In genomic region chr14:116925691-116926403, GRCm38 (mm10) we compare ENCODE assay signal across 9 mouse cellular contexts. TPM values are rescaled to one million over a fixed set of nuclear protein-coding genes. Genes with fewer than 3 reads are reported as not detected.
DNase-seq lines count a peak whose midpoint lies in the region; ATAC-seq lines count a peak whose summit lies in the region.
"Had no signal": no experiment of that assay in that cellular context is flagged by ENCODE, and none has a peak within 500 bp of the region (broad histone marks: within the 10 kb centered on the region; RNA-seq: fewer than 3 reads in every experiment).

No protein-coding gene starts in this region.

- H3K27me3 ChIP-seq in hindbrain, embryonic 13.5 days, result 0 out of 2 replicates have a peak, but pooled peaks cover 5% of the 10 kb centered on the region
- H3K27me3 ChIP-seq: CH12.LX had no signal

- peaks cover 20% of the 10 kb centered on the region for H3K4me1 ChIP-seq in hindbrain, embryonic 13.5 days (replicated peaks)

- ATAC-seq in hindbrain, embryonic 13.5 days (ENCODE audit: low FRiP score), result peak; percentile 37

- H3K9ac ChIP-seq in hindbrain, embryonic 13.5 days, result peak overlapping the region; percentile 87

- WGBS in hindbrain, embryonic 13.5 days, result under 1% methylated on average over 56 of the region's 58 CpGs

- H3K9me3 ChIP-seq in hindbrain, embryonic 13.5 days, result no peaks in the 10 kb centered on the region

- H3K4me2 ChIP-seq in hindbrain, embryonic 13.5 days, result peak overlapping the region; percentile 88

- no peaks in the 10 kb centered on the region for H3K36me3 ChIP-seq in hindbrain, embryonic 13.5 days

- DNase-seq in layer of hippocampus, postnatal 25 days (ENCODE audit: extremely low spot score in 1 of 2, low spot score in 1 of 2), result peak; percentile 31 to 32
- DNase-seq in layer of hippocampus, adult 18-20 months (ENCODE audit: low spot score in 2 of 2), result no peak
- peak; percentile 63 to 70 for DNase-seq in cerebellum, postnatal 25 days
- peak; percentile 38 to 51 for DNase-seq in frontal cortex, postnatal 36 days (ENCODE audit: low spot score in 2 of 2)
- DNase-seq in liver, result peak; percentile 27
- DNase-seq in neural tube, embryonic 10.5 days (ENCODE audit: extremely low spot score, low spot score), result peak; percentile 83
- DNase-seq in urinary bladder, postnatal 14 days (ENCODE audit: low spot score), result peak; percentile 26

- H3K27ac ChIP-seq in hindbrain, embryonic 13.5 days, result peak overlapping the region; percentile 92

- peak overlapping the region; percentile 84 for H3K4me3 ChIP-seq in hindbrain, embryonic 13.5 days

RNA-seq across cellular contexts. Expression of gene Gpc6, which starts 0.7 kb away (rescaled TPM):
- 10 to 100 TPM; 11.7 to 12.7 TPM for total RNA-seq in layer of hippocampus, postnatal 25 days (2021)
- 10 to 100 TPM in 1 of 2 experiments, 1 to 10 TPM in 1; 9.0 to 11.0 TPM for total RNA-seq in layer of hippocampus, adult 18-20 months (2021)
- 20.8 and 21.6 TPM in 2 replicates for polyA plus RNA-seq in hindbrain, embryonic 13.5 days (2015; fragmentation: Nextera tagmentation; extraction: Ambion mirVana)
- total RNA-seq: CH12.LX had no signal

Comparison
In these comparisons a context has a peak if more than half of its experiments do, and no peak if none do; other contexts are left out.
1. DNase-seq: peak in layer of hippocampus, postnatal 25 days (2 of 2), cerebellum, postnatal 25 days (2 of 2), frontal cortex, postnatal 36 days (2 of 2), liver (single experiment), neural tube, embryonic 10.5 days (single experiment) and urinary bladder, postnatal 14 days (single experiment); none in layer of hippocampus, adult 18-20 months (0 of 2).